Mouse (Mus musculus) kidney, adult 2 months (tissue): Measurements from ENCODE around the gene Kcnn1. TPM values are rescaled to one million over a fixed set of nuclear protein-coding genes. Genes with fewer than 3 reads are reported as not detected.
A peak's percentile ranks its signal among the peaks of the same experiment; 100 is the strongest.

Experiments
- DNase-seq: peaks from one replicate; pipeline ENCODE4 v3.0.0; 2021
- H3K27ac ChIP-seq: fragments of 200-500 bp; 2 replicates; pipeline ENCODE4 v1.5.1; 2012; ENCODE audit warnings: low read depth, low read length, control low read depth, inconsistent platforms; ENCODE audit not compliant: insufficient read depth
- H3K27me3 ChIP-seq: fragments of 200-500 bp; replicated peaks from 2 replicates; pipeline ENCODE4 v1.6.1; 2012; ENCODE audit warnings: mild to moderate bottlenecking, moderate library complexity, low read length, inconsistent platforms; ENCODE audit not compliant: control insufficient read depth, insufficient read depth
- H3K36me3 ChIP-seq: fragments of 200-500 bp; 2 replicates; pipeline ENCODE4 v1.6.1; 2012; ENCODE audit warnings: mild to moderate bottlenecking, moderate library complexity, low read length, inconsistent platforms; ENCODE audit not compliant: control insufficient read depth, insufficient read depth
- H3K4me1 ChIP-seq: fragments of 200-500 bp; 2 replicates; pipeline ENCODE4 v1.6.1; 2011; ENCODE audit warnings: low read length; ENCODE audit not compliant: control insufficient read depth, insufficient read depth
- H3K4me3 ChIP-seq: fragments of 200-500 bp; 2 replicates; pipeline ENCODE4 v1.5.1; 2011; ENCODE audit warnings: mild to moderate bottlenecking, low read depth, low read length, control low read depth; ENCODE audit not compliant: insufficient read depth
- CTCF ChIP-seq: fragments of 200-500 bp; conservative IDR thresholded peaks from 2 replicates; pipeline ENCODE4 v1.5.1; 2011; ENCODE audit warnings: low read depth, mild to moderate bottlenecking, control low read depth, low read length, moderate library complexity, mixed read lengths; ENCODE audit not compliant: insufficient read depth, insufficient read length
- POLR2A ChIP-seq: fragments of 200-500 bp; IDR thresholded peaks from one replicate; pipeline ENCODE4 v1.6.1; 2011; ENCODE audit warnings: low read depth, low read length, control low read depth
- WGBS: fragments of 180-500 bp; shearing (Covaris S2); methylation state at CpG from one replicate; pipeline ENCODE4 v1.1.7; 2018; 5-methylcytosine and 5-hydroxymethylcytosine counted together
- polyA plus RNA-seq: library from polyadenylated mRNA; depleted of rRNA; stranded (reverse); fragments of >200 nt; gene quantifications from 2 replicates; pipeline ENCODE4 v1.2.3, GENCODE M21; 2012; rRNA removed

Kcnn1 gene
- polyA plus RNA-seq, 1 experiment: 9.4 TPM

GRCm38 (mm10) chr8:70796403-70797080 lies 66.5 kb downstream of the Kcnn1 start:
- no peak for DNase-seq
- Histone ChIP-seq H3K4me3 (peak overlapping the region; percentile 48), H3K36me3 (no peaks in the 10 kb centered on the region), H3K4me1 (peaks cover 10% of the 10 kb centered on the region; the same call in 1 of the 2 replicates), H3K27ac (peak overlapping the region; percentile 54), H3K27me3 (no peaks in the 10 kb centered on the region)
- TF ChIP-seq POLR2A: no peak
- no peak for TF ChIP-seq CTCF
- WGBS: 6% methylated on average over 54 of the region's 54 CpGs

DNA sequence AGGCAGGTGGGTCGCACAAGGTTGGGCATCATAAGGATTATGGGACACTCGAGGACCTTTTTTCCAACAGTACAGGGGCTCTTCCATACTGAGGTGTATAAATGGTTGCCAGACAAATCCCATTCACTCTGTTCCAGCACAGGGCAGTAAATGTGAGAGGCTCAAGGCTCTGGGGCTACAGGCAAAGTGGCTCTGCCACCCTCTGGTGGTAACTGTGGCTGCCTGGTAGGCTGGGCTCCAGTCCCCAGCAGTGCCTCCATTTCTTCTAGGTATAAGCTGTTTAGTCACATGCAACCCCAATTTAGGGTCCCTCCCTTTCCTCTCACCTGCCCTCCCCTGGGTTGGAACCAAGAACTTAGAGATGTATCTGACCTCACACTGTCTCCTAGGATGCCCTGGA lies 67.7 kb downstream of the Kcnn1 start:
- Histone ChIP-seq H3K27me3 (no peaks in the 10 kb centered on the region), H3K27ac (no peak overlapping the region), H3K4me3 (no peak overlapping the region), H3K36me3 (no peaks in the 10 kb centered on the region), H3K4me1 (peaks cover 12% of the 10 kb centered on the region; the same call in 1 of the 2 replicates)
- TF ChIP-seq POLR2A (no peak), CTCF (peak; percentile 41; the same call in 1 of the 2 replicates)
- DNase-seq: no peak
- 96% methylated on average over 2 of the region's 2 CpGs for WGBS

- 92% methylated on average over 2 of the region's 2 CpGs for WGBS
- Histone ChIP-seq H3K27ac (no peak overlapping the region), H3K4me3 (no peak overlapping the region), H3K27me3 (no peaks in the 10 kb centered on the region), H3K4me1 (peaks cover 12% of the 10 kb centered on the region; the same call in 1 of the 2 replicates), H3K36me3 (no peaks in the 10 kb centered on the region)
- DNase-seq: no peak
- TF ChIP-seq POLR2A: no peak
- no peak for TF ChIP-seq CTCF
Measured at GRCm38 (mm10) chr8:70794215-70794614, 68.8 kb downstream of the Kcnn1 start.

DNA sequence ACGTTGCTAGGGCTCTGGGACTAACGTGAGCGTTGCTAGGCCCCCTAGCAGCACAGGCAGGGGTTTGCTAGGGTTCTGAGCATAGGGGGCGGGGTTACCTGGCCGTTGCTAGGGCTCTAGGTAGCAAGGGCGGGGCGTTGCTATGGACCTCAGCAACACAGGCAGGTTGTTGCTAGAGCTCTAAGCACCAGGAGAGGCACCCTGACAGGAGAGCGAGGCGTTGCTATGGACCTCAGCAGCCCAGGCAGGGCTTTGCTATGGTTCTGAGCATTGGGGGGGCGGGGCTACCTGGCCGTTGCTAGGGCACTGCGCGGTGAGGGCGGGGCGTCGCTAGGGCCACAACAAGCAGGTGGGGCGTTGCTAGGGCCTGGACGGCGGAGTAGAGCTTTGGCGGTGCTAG lies 70.4 kb downstream of the Kcnn1 start:
- H3K36me3 ChIP-seq: no peaks in the 10 kb centered on the region
- peak overlapping the region; percentile 61 for H3K4me3 ChIP-seq
- 1% methylated on average over 20 of the region's 20 CpGs for WGBS
- no peaks in the 10 kb centered on the region for H3K27me3 ChIP-seq
- DNase-seq: peak; percentile 94
- peak overlapping the region; percentile 72; the same call in 1 of the 2 replicates for H3K27ac ChIP-seq
- no peak for TF ChIP-seq CTCF
- no peak for TF ChIP-seq POLR2A
- H3K4me1 ChIP-seq: peaks cover 12% of the 10 kb centered on the region; the same call in 1 of the 2 replicates

Other genes with a start within 250 kb of the Kcnn1 start
- gene Lrrc25, start 247.1 kb downstream of the Kcnn1 start, polyA plus RNA-seq: 3.2 and 3.5 TPM in 2 replicates
- gene Gdf15, start 230.8 kb downstream of the Kcnn1 start, polyA plus RNA-seq: 11.2 and 17.8 TPM in 2 replicates
- gene Pgpep1, start 202.9 kb downstream of the Kcnn1 start, polyA plus RNA-seq: 296 TPM in 2 replicates
- gene Lsm4, start 190.0 kb downstream of the Kcnn1 start, polyA plus RNA-seq: 106 and 120 TPM in 2 replicates
- 158 and 201 TPM in 2 replicates for gene Jund, start 164.3 kb downstream of the Kcnn1 start, polyA plus RNA-seq
- 0.03 and 0.12 TPM in 2 replicates for gene Iqcn, start 159.8 kb downstream of the Kcnn1 start, polyA plus RNA-seq
- gene Gm3336, start 144.7 kb downstream of the Kcnn1 start, polyA plus RNA-seq: 0.61 and 0.99 TPM in 2 replicates
- gene Pde4c, start 139.5 kb downstream of the Kcnn1 start, polyA plus RNA-seq: 81.6 and 113 TPM in 2 replicates
- gene Rab3a, start 108.6 kb downstream of the Kcnn1 start, polyA plus RNA-seq: 29.7 and 31.1 TPM in 2 replicates
- gene Mpv17l2, start 102.3 kb downstream of the Kcnn1 start, polyA plus RNA-seq: 73.4 and 96.3 TPM in 2 replicates
- 60.5 and 94.7 TPM in 2 replicates for gene Pik3r2, start 86.5 kb downstream of the Kcnn1 start, polyA plus RNA-seq
- 25.3 and 27.4 TPM in 2 replicates for gene Mast3, start 58.2 kb downstream of the Kcnn1 start, polyA plus RNA-seq
- gene Il12rb1, start 54.8 kb downstream of the Kcnn1 start, polyA plus RNA-seq: 0.42 and 0.48 TPM in 2 replicates
- 19.8 and 26.2 TPM in 2 replicates for gene Arrdc2, start 23.5 kb downstream of the Kcnn1 start, polyA plus RNA-seq
- gene Ccdc124, start 10.7 kb upstream of the Kcnn1 start, polyA plus RNA-seq: 48.9 and 49.2 TPM in 2 replicates
- gene Slc5a5, start 29.5 kb upstream of the Kcnn1 start, polyA plus RNA-seq: 0.19 and 0.31 TPM in 2 replicates
- 3,589 and 3,709 TPM in 2 replicates for gene Rpl18a, start 34.2 kb upstream of the Kcnn1 start, polyA plus RNA-seq
- 18.4 and 24.4 TPM in 2 replicates for gene Map1s, start 42.7 kb upstream of the Kcnn1 start, polyA plus RNA-seq